Mouse (Mus musculus) hindbrain, embryonic 12.5 days (tissue): ENCODE measurements around the gene Zfp618. TPM values are rescaled to one million over a fixed set of nuclear protein-coding genes. Genes with fewer than 3 reads are reported as not detected.

Experiments
- ATAC-seq: fragments of 200-750 bp; cut with Nextera tagmentation; 2 replicates; pipeline ENCODE4 v1.8.0; 2017; ENCODE audit warnings: moderate TSS enrichment; ENCODE audit not compliant: low FRiP score
- H3K27ac ChIP-seq: fragments of 300-500 bp; sonication (generic); 2 replicates; pipeline ENCODE4 v1.5.1; 2016; ENCODE audit warnings: mild to moderate bottlenecking
- H3K27me3 ChIP-seq: fragments of 300-500 bp; sonication (generic); 2 replicates; pipeline ENCODE4 v1.6.1; 2016; ENCODE audit warnings: mild to moderate bottlenecking
- H3K36me3 ChIP-seq: fragments of 300-500 bp; sonication (generic); 2 replicates; pipeline ENCODE4 v1.6.1; 2016; ENCODE audit warnings: mild to moderate bottlenecking
- H3K4me1 ChIP-seq: fragments of 300-500 bp; sonication (generic); 2 replicates; pipeline ENCODE4 v1.6.1; 2016
- H3K4me2 ChIP-seq: fragments of 300-500 bp; sonication (generic); replicated peaks from 2 replicates; pipeline ENCODE4 v1.6.1; 2016; ENCODE audit warnings: mild to moderate bottlenecking
- H3K4me3 ChIP-seq: fragments of 300-500 bp; sonication (generic); 2 replicates; pipeline ENCODE4 v1.5.1; 2016; ENCODE audit warnings: mild to moderate bottlenecking
- H3K9ac ChIP-seq: fragments of 300-500 bp; sonication (generic); 2 replicates; pipeline ENCODE4 v1.6.1; 2016; ENCODE audit warnings: mild to moderate bottlenecking, moderate library complexity
- H3K9me3 ChIP-seq: fragments of 300-500 bp; sonication (generic); replicated peaks from 2 replicates; pipeline ENCODE4 v1.6.1; 2016; ENCODE audit warnings: mild to moderate bottlenecking
- WGBS: fragments of 180-500 bp; shearing (Covaris S2); methylation state at CpG from one replicate; pipeline ENCODE4 v1.1.7; 2016; 5-methylcytosine and 5-hydroxymethylcytosine counted together
- polyA plus RNA-seq: library from polyadenylated mRNA; unstranded; fragments of >200 nt; fragmentation: Nextera tagmentation; extraction: Ambion mirVana; gene quantifications from 2 replicates; pipeline ENCODE4 v1.2.1, GENCODE M21; 2016

Zfp618 gene
- polyA plus RNA-seq, 1 experiment from 2014 or later = 57.8 TPM

- Histone ChIP-seq H3K27ac (no peak overlapping the region), H3K27me3 (no peaks in the 10 kb centered on the region), H3K36me3 (no peaks in the 10 kb centered on the region), H3K4me2 (no peak overlapping the region), H3K9me3 (no peaks in the 10 kb centered on the region), H3K4me1 (peaks cover 63% of the 10 kb centered on the region), H3K4me3 (no peak overlapping the region), H3K9ac (no peak overlapping the region)
- WGBS = 84% methylated on average over 2 of the region's 2 CpGs
- no peak for ATAC-seq
Measured at GRCm38 (mm10) chr4:62974901-62975300, 9.5 kb downstream of the Zfp618 start.

GRCm38 (mm10) chr4:62975541-62975940 is 10.2 kb downstream of the Zfp618 start:
- H3K4me2 ChIP-seq = no peak overlapping the region
- no peak overlapping the region for H3K27ac ChIP-seq
- no peak overlapping the region for H3K9ac ChIP-seq
- H3K27me3 ChIP-seq = no peaks in the 10 kb centered on the region
- no peak for ATAC-seq
- no peaks in the 10 kb centered on the region for H3K36me3 ChIP-seq
- 90% methylated on average over 6 of the region's 6 CpGs for WGBS
- peaks cover 60% of the 10 kb centered on the region for H3K4me1 ChIP-seq
- H3K4me3 ChIP-seq = no peak overlapping the region
- no peaks in the 10 kb centered on the region for H3K9me3 ChIP-seq

- WGBS = 91% methylated on average over 6 of the region's 6 CpGs
- no peak for ATAC-seq
- Histone ChIP-seq H3K27ac (no peak overlapping the region), H3K36me3 (no peaks in the 10 kb centered on the region), H3K9me3 (no peaks in the 10 kb centered on the region), H3K4me3 (no peak overlapping the region), H3K9ac (no peak overlapping the region), H3K4me2 (no peak overlapping the region), H3K4me1 (peaks cover 47% of the 10 kb centered on the region), H3K27me3 (no peaks in the 10 kb centered on the region)
Measured at GRCm38 (mm10) chr4:62977454-62977853, 12.1 kb downstream of the Zfp618 start.

GRCm38 (mm10) chr4:62978501-62978911 is 13.1 kb downstream of the Zfp618 start:
- no peaks in the 10 kb centered on the region for H3K9me3 ChIP-seq
- H3K27ac ChIP-seq = peak overlapping the region; percentile 58
- no peaks in the 10 kb centered on the region for H3K27me3 ChIP-seq
- WGBS = 40% methylated on average over 10 of the region's 10 CpGs
- H3K36me3 ChIP-seq = no peaks in the 10 kb centered on the region
- no peak overlapping the region for H3K9ac ChIP-seq
- 0 out of 2 replicates have a peak overlapping the region, but pooled peaks have one; percentile 6 for H3K4me2 ChIP-seq
- peaks cover 40% of the 10 kb centered on the region for H3K4me1 ChIP-seq
- H3K4me3 ChIP-seq = no peak overlapping the region
- ATAC-seq = peak; percentile 48

GRCm38 (mm10) chr4:62981572-62981971 is 16.2 kb downstream of the Zfp618 start:
- H3K4me1 ChIP-seq = peaks cover 22% of the 10 kb centered on the region
- no peak overlapping the region for H3K4me3 ChIP-seq
- 92% methylated on average over 2 of the region's 2 CpGs for WGBS
- no peak overlapping the region for H3K9ac ChIP-seq
- no peak overlapping the region for H3K27ac ChIP-seq
- no peaks in the 10 kb centered on the region for H3K9me3 ChIP-seq
- 0 out of 2 replicates have a peak, but pooled peaks cover 3% of the 10 kb centered on the region for H3K36me3 ChIP-seq
- H3K4me2 ChIP-seq = no peak overlapping the region
- no peaks in the 10 kb centered on the region for H3K27me3 ChIP-seq
- no peak for ATAC-seq

- Histone ChIP-seq H3K4me2 (no peak overlapping the region), H3K9me3 (no peaks in the 10 kb centered on the region), H3K27ac (no peak overlapping the region), H3K36me3 (0 out of 2 replicates have a peak, but pooled peaks cover 3% of the 10 kb centered on the region), H3K4me3 (no peak overlapping the region), H3K9ac (no peak overlapping the region), H3K4me1 (peaks cover 11% of the 10 kb centered on the region), H3K27me3 (no peaks in the 10 kb centered on the region)
- 97% methylated on average over 5 of the region's 5 CpGs for WGBS
- ATAC-seq = no peak
Measured at GRCm38 (mm10) chr4:62983556-62983955, 18.2 kb downstream of the Zfp618 start.

- ATAC-seq = no peak
- no peak overlapping the region for H3K9ac ChIP-seq
- H3K4me2 ChIP-seq = no peak overlapping the region
- no peak overlapping the region for H3K4me3 ChIP-seq
- no peaks in the 10 kb centered on the region for H3K27me3 ChIP-seq
- H3K4me1 ChIP-seq = peaks cover 4% of the 10 kb centered on the region; the same call in 1 of the 2 replicates
- H3K9me3 ChIP-seq = no peaks in the 10 kb centered on the region
- H3K36me3 ChIP-seq = no peaks in the 10 kb centered on the region
- 85% methylated on average over 11 of the region's 11 CpGs for WGBS
- H3K27ac ChIP-seq = no peak overlapping the region
Measured at GRCm38 (mm10) chr4:62991336-62991735, 26.0 kb downstream of the Zfp618 start.

- Histone ChIP-seq H3K9me3 (no peaks in the 10 kb centered on the region), H3K36me3 (no peaks in the 10 kb centered on the region; the same call in 1 of the 2 replicates), H3K4me1 (peaks cover 14% of the 10 kb centered on the region), H3K4me2 (no peak overlapping the region), H3K27ac (no peak overlapping the region), H3K9ac (no peak overlapping the region), H3K4me3 (no peak overlapping the region), H3K27me3 (no peaks in the 10 kb centered on the region)
- WGBS = 89% methylated on average over 2 of the region's 2 CpGs
- no peak for ATAC-seq
Measured at GRCm38 (mm10) chr4:62993190-62993589, 27.8 kb downstream of the Zfp618 start.

- H3K27me3 ChIP-seq = no peaks in the 10 kb centered on the region
- peak overlapping the region; percentile 76; the same call in 1 of the 2 replicates for H3K27ac ChIP-seq
- no peaks in the 10 kb centered on the region for H3K9me3 ChIP-seq
- H3K9ac ChIP-seq = no peak overlapping the region
- 89% methylated on average over 6 of the region's 6 CpGs for WGBS
- peaks cover 38% of the 10 kb centered on the region for H3K4me1 ChIP-seq
- ATAC-seq = no peak
- H3K4me2 ChIP-seq = no peak overlapping the region
- no peak overlapping the region for H3K4me3 ChIP-seq
- no peaks in the 10 kb centered on the region; the same call in 1 of the 2 replicates for H3K36me3 ChIP-seq
Measured at GRCm38 (mm10) chr4:62997606-62998005, 32.2 kb downstream of the Zfp618 start.

- Histone ChIP-seq H3K36me3 (no peaks in the 10 kb centered on the region; the same call in 1 of the 2 replicates), H3K4me1 (peaks cover 38% of the 10 kb centered on the region), H3K9ac (peak overlapping the region; percentile 32; the same call in 1 of the 2 replicates), H3K4me2 (0 out of 2 replicates have a peak overlapping the region, but pooled peaks have one; percentile 8), H3K4me3 (no peak overlapping the region), H3K9me3 (no peaks in the 10 kb centered on the region), H3K27ac (peak overlapping the region; percentile 76), H3K27me3 (no peaks in the 10 kb centered on the region)
- ATAC-seq = peak; percentile 58
- WGBS = 45% methylated on average over 5 of the region's 5 CpGs
Measured at GRCm38 (mm10) chr4:62998431-62998835, 33.1 kb downstream of the Zfp618 start.

GRCm38 (mm10) chr4:62998908-62999307 is 33.5 kb downstream of the Zfp618 start:
- Histone ChIP-seq H3K4me3 (no peak overlapping the region), H3K4me1 (peaks cover 38% of the 10 kb centered on the region), H3K27me3 (no peaks in the 10 kb centered on the region), H3K9ac (no peak overlapping the region), H3K4me2 (no peak overlapping the region; the same call in 1 of the 2 replicates), H3K27ac (peak overlapping the region; percentile 76), H3K36me3 (no peaks in the 10 kb centered on the region; the same call in 1 of the 2 replicates), H3K9me3 (no peaks in the 10 kb centered on the region)
- peak; percentile 68 for ATAC-seq
- 42% methylated on average over 6 of the region's 6 CpGs for WGBS

- Histone ChIP-seq H3K36me3 (no peaks in the 10 kb centered on the region; the same call in 1 of the 2 replicates), H3K4me2 (no peak overlapping the region), H3K4me1 (peaks cover 38% of the 10 kb centered on the region), H3K9me3 (no peaks in the 10 kb centered on the region), H3K27ac (peak overlapping the region; percentile 76), H3K27me3 (no peaks in the 10 kb centered on the region), H3K4me3 (no peak overlapping the region), H3K9ac (no peak overlapping the region)
- ATAC-seq = peak; percentile 23; the same call in 1 of the 2 replicates
- 89% methylated on average over 4 of the region's 4 CpGs for WGBS
Measured at GRCm38 (mm10) chr4:62999321-62999720, 33.9 kb downstream of the Zfp618 start.

GRCm38 (mm10) chr4:62999916-63000315 is 34.5 kb downstream of the Zfp618 start:
- Histone ChIP-seq H3K9me3 (no peaks in the 10 kb centered on the region), H3K4me2 (no peak overlapping the region), H3K27me3 (no peaks in the 10 kb centered on the region), H3K4me3 (no peak overlapping the region), H3K36me3 (no peaks in the 10 kb centered on the region; the same call in 1 of the 2 replicates), H3K4me1 (peaks cover 38% of the 10 kb centered on the region), H3K27ac (no peak overlapping the region), H3K9ac (no peak overlapping the region)
- 89% methylated on average over 7 of the region's 7 CpGs for WGBS
- no peak for ATAC-seq
